Mouse (Mus musculus) olfactory bulb, adult 2 months (tissue): ENCODE measurements around the gene Mia.

Experiments
- CTCF ChIP-seq: fragments of 200-500 bp; IDR thresholded peaks from 2 replicates; pipeline ENCODE4 v1.5.1; 2012; ENCODE audit warnings: low read depth, mild to moderate bottlenecking, low read length, moderate library complexity; ENCODE audit not compliant: insufficient read depth
- POLR2A ChIP-seq: fragments of 200-500 bp; IDR thresholded peaks from 2 replicates; pipeline ENCODE4 v1.6.1; 2012; ENCODE audit warnings: mild to moderate bottlenecking, low read depth, low read length, moderate library complexity; ENCODE audit not compliant: insufficient read depth

DNA sequence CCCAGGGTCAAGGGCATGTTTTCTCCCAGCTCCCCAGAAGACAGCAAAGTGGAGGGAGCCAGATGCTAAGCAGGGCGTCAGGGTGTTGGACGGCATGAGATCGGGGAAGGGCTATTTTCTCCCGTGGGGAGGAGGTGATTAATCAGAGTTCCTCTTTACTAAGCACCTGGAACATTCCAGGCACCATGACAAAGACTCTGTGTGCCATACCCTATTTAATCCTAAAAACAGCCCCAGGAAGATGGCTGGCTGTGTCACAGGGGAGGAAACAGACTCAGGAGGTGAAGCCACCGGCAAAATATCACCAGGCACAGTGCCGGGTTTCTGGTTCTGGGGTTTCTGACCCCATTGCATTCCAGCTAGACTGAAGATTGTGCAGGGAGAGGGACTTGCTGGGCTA is 41.0 kb upstream of the Mia start:
- TF ChIP-seq CTCF (no peak), POLR2A (no peak)
